Mouse (Mus musculus) MEL-GATA-1-ER (cell line): ENCODE data around the gene Foxi2.

Experiments used
- DNase-seq: peaks from one replicate; pipeline ENCODE4 v3.0.0-alpha.2; 2012; ENCODE audit warnings: low read depth; ENCODE audit errors: extremely low read depth

The Foxi2 gene

GRCm38 (mm10) chr7:135410237-135410965 is at the start of gene Foxi2:
TSS of gene Foxi2 (plus strand) at chr7:135410308.
- DNase-seq = no peak

DNA sequence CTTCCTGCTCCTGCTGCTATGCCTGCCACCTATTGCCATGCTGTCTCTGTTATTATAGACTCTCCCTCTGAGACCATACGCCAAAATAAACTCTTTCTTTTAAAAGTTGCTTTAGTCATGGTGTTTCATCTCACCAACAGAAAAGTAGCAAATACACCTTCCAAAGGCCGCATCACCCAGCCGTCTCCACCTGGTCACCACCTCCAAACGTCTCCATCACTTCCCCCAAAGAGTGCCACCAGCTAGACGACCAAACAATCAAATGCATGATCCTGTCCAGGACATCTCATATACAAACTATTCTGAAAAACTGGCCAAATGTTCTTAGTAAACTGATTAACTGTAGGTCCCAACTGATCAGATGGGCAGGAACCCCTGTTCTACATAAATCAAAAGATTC is 45.5 kb upstream of the Foxi2 start:
- no peak for DNase-seq

DNA sequence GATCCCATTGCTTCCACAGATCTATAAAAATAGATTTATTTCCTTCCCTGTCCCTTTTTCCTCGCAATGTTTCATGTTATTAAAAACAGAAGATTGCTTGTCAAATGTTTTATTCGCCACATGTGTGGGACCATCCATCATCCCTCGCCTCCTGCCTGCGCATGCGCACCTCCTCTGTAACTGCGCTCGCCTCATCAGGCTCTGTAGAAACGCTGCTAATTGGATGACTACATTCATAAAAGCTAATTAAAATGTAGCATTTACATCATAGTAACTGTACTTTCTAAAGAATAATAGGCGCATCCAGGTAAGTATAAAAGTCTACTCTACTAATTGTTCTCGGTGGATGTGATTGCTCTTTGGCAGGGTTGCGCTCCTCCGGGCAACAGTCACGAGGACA is 34.1 kb upstream of the Foxi2 start:
- no peak for DNase-seq

DNA sequence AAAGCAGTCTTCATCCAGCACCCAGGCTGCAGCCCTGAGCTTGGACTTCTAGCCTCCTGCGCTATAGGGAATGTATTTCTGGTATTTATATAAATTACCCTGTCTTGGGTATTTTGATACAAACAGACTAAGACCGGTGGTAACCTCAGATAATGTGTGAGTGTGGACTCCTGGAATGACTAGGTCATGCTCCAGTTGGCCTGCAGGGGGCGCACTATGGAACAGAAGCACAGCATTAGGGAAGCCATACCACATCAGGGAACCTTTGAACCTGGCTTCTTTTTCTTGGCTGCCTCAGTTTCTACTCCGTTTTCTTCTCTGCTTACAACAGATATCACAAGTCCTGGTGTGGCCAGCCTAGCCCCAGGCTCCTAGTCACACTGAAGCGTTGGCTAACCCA is 33.2 kb upstream of the Foxi2 start:
- DNase-seq = no peak

DNA sequence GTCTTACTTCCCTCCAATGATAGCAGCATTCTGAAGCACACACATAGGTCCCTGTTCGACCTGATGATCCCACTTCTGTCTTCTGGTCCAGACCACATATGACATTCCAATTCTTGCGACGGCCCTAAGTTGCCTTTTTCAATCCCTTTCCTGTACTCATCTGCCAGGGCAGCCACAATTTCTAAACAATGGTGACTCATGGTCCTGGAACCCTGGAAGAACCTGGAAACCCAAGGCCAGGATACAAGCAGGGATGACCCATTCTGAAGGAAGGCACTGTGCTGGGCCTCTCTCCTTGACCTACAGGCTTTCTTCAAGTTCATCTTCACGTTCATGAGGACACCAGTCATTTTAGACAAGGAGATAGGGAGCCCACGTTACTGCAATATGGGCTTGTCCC is 31.8 kb upstream of the Foxi2 start:
- no peak for DNase-seq

DNA sequence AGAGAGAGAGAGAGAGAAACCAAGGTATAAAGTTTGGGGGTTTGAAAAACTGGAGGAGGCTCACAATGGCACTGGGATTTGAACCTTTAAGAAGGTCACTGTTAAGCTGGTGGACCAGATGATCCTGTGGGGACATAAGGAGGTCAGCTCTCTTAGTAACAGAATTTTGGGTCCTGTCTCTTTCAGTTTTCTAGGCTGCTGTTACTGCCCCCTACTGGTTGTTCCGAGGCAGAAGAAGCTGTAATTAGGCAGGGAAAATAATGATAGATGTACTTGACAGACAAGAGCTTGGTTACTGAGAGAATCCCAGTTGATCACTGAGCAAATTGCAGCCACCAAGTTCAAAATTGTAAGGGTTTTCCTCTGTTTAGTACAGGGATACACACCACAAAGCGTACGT is 21.1 kb upstream of the Foxi2 start:
- no peak for DNase-seq

- DNase-seq = no peak
These were observed 17.1 kb upstream of the Foxi2 start for GRCm38 (mm10) chr7:135392949-135393542.

- no peak for DNase-seq
These were observed 15.7 kb upstream of the Foxi2 start for GRCm38 (mm10) chr7:135394436-135394835.

DNA sequence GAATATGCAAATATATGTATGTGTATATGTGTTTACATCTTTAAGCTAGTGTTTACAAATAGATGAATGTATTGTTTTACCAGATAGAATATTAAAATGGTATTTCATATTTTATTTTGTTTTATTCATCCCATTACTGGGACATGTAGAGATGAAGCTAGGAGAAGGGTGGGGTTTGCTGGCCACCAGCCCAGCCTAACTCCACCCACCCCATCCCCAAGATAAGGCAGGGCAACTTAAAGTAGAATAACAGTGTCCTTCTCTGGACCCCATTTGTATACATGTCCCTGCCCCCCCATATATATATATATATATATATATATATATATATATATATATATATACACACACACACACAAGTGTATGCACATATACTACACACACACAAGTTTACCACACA is 14.9 kb upstream of the Foxi2 start:
- no peak for DNase-seq

DNA sequence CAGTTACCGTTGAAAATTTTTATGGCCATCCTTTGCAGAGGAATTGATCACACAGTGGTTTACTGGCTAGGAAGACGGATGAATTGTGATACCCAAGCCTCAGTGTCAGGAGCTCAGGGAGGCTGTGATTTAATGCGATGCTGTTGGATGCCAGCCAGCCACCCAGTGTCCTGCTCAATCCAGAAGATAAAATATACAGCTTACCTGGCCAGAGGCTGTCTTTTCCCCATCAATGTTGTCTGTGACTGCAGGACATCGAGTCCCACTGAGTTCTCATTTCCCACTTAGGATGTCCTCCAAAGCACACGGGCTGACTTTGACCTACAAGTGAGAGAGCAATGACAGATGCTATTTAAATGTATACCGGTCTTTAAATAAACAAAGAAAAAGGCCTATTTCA is 13.0 kb upstream of the Foxi2 start:
- no peak for DNase-seq

DNA sequence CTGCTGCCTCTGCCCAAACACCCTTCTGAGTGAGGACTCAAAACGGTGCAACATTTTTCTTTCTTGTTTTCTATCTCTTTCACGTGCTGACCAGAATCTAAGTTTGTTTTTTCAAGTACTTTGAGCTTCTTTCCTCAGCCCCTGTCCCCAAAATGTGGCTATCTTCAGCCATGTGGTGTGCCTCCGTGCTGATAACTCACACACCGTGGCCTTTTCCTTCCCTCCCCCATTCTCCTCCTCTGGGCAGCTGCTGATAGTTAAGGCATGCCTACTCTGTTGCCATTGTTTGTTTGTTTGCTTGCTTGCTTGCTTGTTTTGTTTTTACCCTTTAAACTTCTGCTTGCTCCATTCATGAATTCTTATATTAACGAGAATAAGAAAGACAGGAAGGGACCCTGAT is 12.2 kb upstream of the Foxi2 start:
- DNase-seq = no peak

DNA sequence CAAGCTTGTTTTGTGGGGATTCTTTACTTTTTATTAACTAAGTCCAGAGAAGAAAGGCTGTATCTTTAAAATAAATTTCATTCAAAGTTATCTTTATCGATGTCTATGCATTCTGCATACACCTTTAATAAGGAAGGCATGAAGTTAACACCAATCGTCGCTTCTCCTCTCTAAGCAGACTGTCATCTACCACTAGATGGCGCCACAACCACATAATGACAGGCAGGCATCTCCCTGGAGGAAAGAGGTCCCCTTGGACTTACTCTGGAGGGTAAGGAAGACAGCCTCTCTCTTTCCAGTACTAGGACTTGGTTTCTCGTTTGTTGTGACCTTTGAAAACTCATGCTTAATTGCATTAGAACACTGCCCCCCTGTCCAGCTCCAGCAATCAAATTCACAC is 6.7 kb upstream of the Foxi2 start:
- DNase-seq = peak; percentile 2

- no peak for DNase-seq
These were observed 3.3 kb upstream of the Foxi2 start for GRCm38 (mm10) chr7:135406761-135407160.

GRCm38 (mm10) chr7:135408501-135408900 is 1.6 kb upstream of the Foxi2 start:
- DNase-seq = no peak

- DNase-seq = no peak
These were observed 2.2 kb downstream of the Foxi2 start for GRCm38 (mm10) chr7:135412357-135412756.

- no peak for DNase-seq
These were observed 18.7 kb downstream of the Foxi2 start for GRCm38 (mm10) chr7:135428840-135429239.

- no peak for DNase-seq
These were observed 20.8 kb downstream of the Foxi2 start for GRCm38 (mm10) chr7:135430903-135431302.

DNA sequence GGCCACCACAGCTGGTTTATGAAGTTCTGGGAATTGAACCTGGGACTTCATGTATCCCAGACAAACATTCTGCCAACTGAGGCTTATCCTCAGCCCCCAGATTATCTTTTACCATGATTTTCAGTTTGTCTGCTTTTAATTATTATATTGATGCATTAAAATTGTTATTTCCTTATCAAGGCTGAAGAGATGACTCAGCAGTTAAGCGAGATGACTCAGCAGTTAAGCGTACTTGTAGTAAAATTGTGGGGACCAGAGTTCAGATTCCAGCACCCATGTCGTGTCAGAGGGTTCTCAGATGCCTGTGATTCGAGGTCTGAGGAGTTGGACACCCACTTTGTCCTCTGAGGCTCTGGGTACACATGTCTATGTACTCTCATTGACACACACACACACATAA is 33.8 kb downstream of the Foxi2 start:
- no peak for DNase-seq

DNA sequence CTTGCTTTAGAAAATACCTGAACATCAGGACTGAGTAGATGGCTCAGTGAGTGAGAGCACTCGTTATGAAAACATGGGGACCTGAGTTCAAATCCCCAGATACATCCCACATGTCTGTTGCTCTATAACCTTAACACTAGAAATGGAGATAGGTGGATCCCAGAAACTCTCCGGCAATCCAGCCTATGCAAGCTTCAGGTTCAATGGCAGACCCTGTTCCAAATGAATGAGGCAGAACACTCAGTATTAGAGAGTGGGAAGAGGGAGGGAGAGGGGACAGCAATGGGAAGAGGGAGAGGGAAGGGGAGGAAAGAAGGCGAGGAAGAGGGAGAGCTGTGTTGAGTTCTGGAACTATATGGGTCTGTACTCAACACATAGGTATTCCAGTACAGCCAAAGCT is 41.2 kb downstream of the Foxi2 start:
- DNase-seq = no peak

GRCm38 (mm10) chr7:135452366-135452765 is 42.3 kb downstream of the Foxi2 start:
- DNase-seq = no peak

- no peak for DNase-seq
These were observed 43.6 kb downstream of the Foxi2 start for GRCm38 (mm10) chr7:135453690-135454089.
